Mouse (Mus musculus) myocyte (in vitro differentiated cells): ENCODE data around the gene Nfia. TPM values are rescaled to one million over a fixed set of nuclear protein-coding genes. Genes with fewer than 3 reads are reported as not detected.

Experiments
- H3K27me3 ChIP-seq: one replicate; pipeline ENCODE4 v1.6.1; 2011; ENCODE audit not compliant: control insufficient read depth, insufficient read depth, insufficient read length
- H3K36me3 ChIP-seq: one replicate; pipeline ENCODE4 v1.6.1; 2011; ENCODE audit not compliant: control insufficient read depth, insufficient read depth
- H3K4me2 ChIP-seq: one replicate; pipeline ENCODE4 v1.6.1; 2011; ENCODE audit warnings: low read depth, control low read depth
- H3K4me3 ChIP-seq: one replicate; pipeline ENCODE4 v1.5.1; 2011; ENCODE audit warnings: mild to moderate bottlenecking, control low read depth, moderate library complexity
- H3K79me2 ChIP-seq: one replicate; pipeline ENCODE4 v1.6.1; 2011; ENCODE audit not compliant: control insufficient read depth, insufficient read depth
- H3ac ChIP-seq: one replicate; pipeline ENCODE4 v1.6.1; 2011; ENCODE audit not compliant: control insufficient read depth, insufficient read length
- CEBPB ChIP-seq: IDR thresholded peaks from 2 replicates; pipeline ENCODE4 v1.6.1; 2011; ENCODE audit warnings: mild to moderate bottlenecking, moderate library complexity; ENCODE audit not compliant: poor library complexity, insufficient read depth, severe bottlenecking
- E2F4 ChIP-seq: IDR thresholded peaks from one replicate; pipeline ENCODE4 v1.6.1; 2011; ENCODE audit warnings: mild to moderate bottlenecking, control low read depth, moderate library complexity; ENCODE audit not compliant: insufficient read depth
- MAX ChIP-seq: IDR thresholded peaks from one replicate; pipeline ENCODE4 v1.6.1; 2011; ENCODE audit warnings: low read depth, mild to moderate bottlenecking, control low read depth
- MYOD1 ChIP-seq, 3 experiments: IDR thresholded peaks; one replicate each; pipeline ENCODE4 v1.6.1; 2011; ENCODE audit warnings: control low read depth in 2 of 3, low read depth in 2 of 3, mild to moderate bottlenecking in 2 of 3, moderate library complexity in 1 of 3; ENCODE audit not compliant: insufficient read length in 2 of 3, control insufficient read depth in 1 of 3
- MYOG ChIP-seq, 3 experiments: IDR thresholded peaks; one replicate each; pipeline ENCODE4 v1.6.1; 2011; ENCODE audit warnings: control low read depth in 2 of 3, low read depth in 2 of 3, mild to moderate bottlenecking in 2 of 3; ENCODE audit not compliant: insufficient read length in 2 of 3, control insufficient read depth in 1 of 3, insufficient read depth in 1 of 3
- POLR2A ChIP-seq: IDR thresholded peaks from one replicate; pipeline ENCODE4 v1.6.1; 2011; ENCODE audit warnings: low read depth, mild to moderate bottlenecking, control low read depth, moderate library complexity; ENCODE audit not compliant: insufficient read length
- POLR2AphosphoS2 ChIP-seq: IDR thresholded peaks from one replicate; pipeline ENCODE4 v1.6.1; 2011; ENCODE audit warnings: low read depth, control low read depth; ENCODE audit not compliant: insufficient read length
- REST ChIP-seq: IDR thresholded peaks from one replicate; pipeline ENCODE4 v1.6.1; 2011; ENCODE audit warnings: mild to moderate bottlenecking, control low read depth, moderate library complexity; ENCODE audit not compliant: insufficient read depth, insufficient read length
- SRF ChIP-seq: IDR thresholded peaks from one replicate; pipeline ENCODE4 v1.6.1; 2011; ENCODE audit warnings: low read depth; ENCODE audit not compliant: control insufficient read depth, insufficient read length
- TCF12 ChIP-seq: IDR thresholded peaks from one replicate; pipeline ENCODE4 v1.6.1; 2011; ENCODE audit warnings: mild to moderate bottlenecking, control low read depth; ENCODE audit not compliant: poor library complexity, insufficient read depth, severe bottlenecking
- TCF3 ChIP-seq: IDR thresholded peaks from one replicate; pipeline ENCODE4 v1.6.1; 2011; ENCODE audit warnings: low read depth, control low read depth; ENCODE audit not compliant: insufficient read length
- USF1 ChIP-seq: IDR thresholded peaks from one replicate; pipeline ENCODE4 v1.6.1; 2011; ENCODE audit warnings: low read depth, mild to moderate bottlenecking, control low read depth, moderate library complexity
- polyA plus RNA-seq: library from polyadenylated mRNA; unstranded; fragments of >200 nt; fragmentation: generic; extraction: Trizol; gene quantifications from one replicate; pipeline ENCODE4 v1.2.1, GENCODE M21; 2012; ENCODE audit warnings: missing spikeins

Nfia gene
- polyA plus RNA-seq, 1 experiment, result 0.25 TPM

DNA sequence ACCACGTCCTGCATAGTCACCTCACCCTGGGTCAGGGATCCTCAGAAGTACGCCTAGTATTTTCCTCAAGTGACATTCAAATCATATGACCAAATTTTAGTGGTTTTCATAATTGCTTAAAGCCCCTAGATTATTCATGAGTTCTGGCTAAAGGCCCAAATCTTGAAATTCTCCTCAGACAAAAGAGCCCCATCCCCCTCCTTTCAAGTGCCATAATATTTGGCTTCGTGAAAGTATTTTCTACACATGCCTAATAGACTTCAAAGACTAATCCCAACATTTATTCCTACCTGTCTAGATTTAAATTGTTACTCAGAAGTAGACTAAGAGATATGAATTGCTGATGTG, 154.7 kb downstream of the Nfia start:
- H3K4me2 ChIP-seq, result no peak overlapping the region
- no peaks in the 10 kb centered on the region for H3K36me3 ChIP-seq
- no peak overlapping the region for H3ac ChIP-seq
- no peaks in the 10 kb centered on the region for H3K27me3 ChIP-seq
- no peak overlapping the region for H3K4me3 ChIP-seq
- no peak for TF ChIP-seq REST
- no peak for TF ChIP-seq E2F4
- TF ChIP-seq TCF12, result no peak
- no peak for TF ChIP-seq MYOG (IDR thresholded peaks at IDR 0.05; ENCODE audit: control insufficient read depth in 1 of 3, insufficient read depth in 1 of 3, insufficient read length in 2 of 3, low read depth in 2 of 3)
- no peak for TF ChIP-seq MYOD1 (IDR thresholded peaks at IDR 0.05; ENCODE audit: control insufficient read depth in 1 of 3, insufficient read length in 2 of 3, low read depth in 2 of 3)
- H3K79me2 ChIP-seq, result no peaks in the 10 kb centered on the region

DNA sequence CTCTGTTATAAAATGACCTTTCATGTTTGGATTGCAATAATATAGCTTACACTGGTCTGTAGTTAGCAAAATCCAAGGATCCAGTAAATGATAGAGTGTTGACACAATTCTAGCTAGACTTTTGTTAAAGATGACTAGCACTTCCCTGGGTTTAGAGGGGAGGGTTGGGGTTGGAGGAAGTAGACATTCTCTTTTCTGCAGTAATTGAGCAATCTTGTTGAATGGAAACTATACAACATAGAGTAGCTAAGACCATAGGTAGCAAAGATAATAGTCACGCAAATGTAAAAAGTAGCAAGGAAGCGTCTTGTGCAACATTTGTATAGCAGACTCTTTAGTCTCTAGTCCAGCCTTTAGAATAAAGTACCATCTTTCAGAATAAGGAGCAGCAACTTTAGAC, 163.8 kb downstream of the Nfia start:
- no peaks in the 10 kb centered on the region for H3K36me3 ChIP-seq
- no peak overlapping the region for H3K4me2 ChIP-seq
- no peak overlapping the region for H3K4me3 ChIP-seq
- no peaks in the 10 kb centered on the region for H3K27me3 ChIP-seq
- no peak overlapping the region for H3ac ChIP-seq
- no peaks in the 10 kb centered on the region for H3K79me2 ChIP-seq
- TF ChIP-seq USF1 (no peak), E2F4 (no peak), POLR2AphosphoS2 (no peak), MYOG (IDR thresholded peaks at IDR 0.05; ENCODE audit: control insufficient read depth in 1 of 3, insufficient read depth in 1 of 3, insufficient read length in 2 of 3, low read depth in 2 of 3) (no peak)

DNA sequence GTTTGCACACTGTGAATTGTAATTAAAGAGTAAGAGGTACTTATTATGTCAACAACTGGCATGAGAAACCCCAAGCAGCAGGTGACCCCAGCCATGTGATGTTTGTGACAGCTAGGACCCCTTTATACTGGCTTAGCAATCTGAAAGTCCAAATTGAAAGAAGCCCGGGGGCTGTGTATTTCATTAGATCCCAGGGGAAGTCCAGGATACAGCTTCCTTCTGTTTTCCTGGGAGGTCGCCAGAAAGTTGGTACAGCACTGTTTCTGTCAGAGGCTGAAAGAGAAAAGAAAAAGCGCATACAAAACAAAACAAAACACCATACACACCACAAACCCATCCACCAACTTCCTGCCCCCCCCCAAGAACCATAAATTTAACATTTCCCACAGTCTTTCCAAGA, 164.4 kb downstream of the Nfia start:
- Histone ChIP-seq H3K4me2 (no peak overlapping the region), H3ac (no peak overlapping the region), H3K79me2 (no peaks in the 10 kb centered on the region), H3K4me3 (no peak overlapping the region), H3K36me3 (no peaks in the 10 kb centered on the region), H3K27me3 (no peaks in the 10 kb centered on the region)
- TF ChIP-seq MYOD1 (IDR thresholded peaks at IDR 0.05; ENCODE audit: control insufficient read depth in 1 of 3, insufficient read length in 2 of 3, low read depth in 2 of 3) (no peak), USF1 (no peak), POLR2A (no peak)

DNA sequence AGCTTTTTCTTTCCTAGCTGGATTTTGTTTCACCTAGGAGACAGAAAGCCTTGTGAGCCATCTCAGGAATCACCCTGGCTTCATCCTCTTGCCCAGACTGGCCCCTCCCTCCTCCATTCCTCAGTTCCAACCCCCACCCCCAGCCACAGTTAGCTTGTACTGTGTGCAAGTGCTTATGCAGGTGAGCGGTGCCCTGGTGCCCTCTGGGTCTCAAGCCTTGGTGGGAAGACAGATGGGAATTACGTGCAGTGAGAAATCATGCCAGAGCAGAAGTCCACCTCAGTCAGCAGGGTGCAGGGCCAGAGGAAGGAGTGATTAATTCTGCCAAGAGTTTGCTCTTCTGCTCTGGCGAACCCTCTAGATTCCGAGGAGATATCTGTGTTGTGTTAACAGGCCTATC, 167.0 kb downstream of the Nfia start:
- H3ac ChIP-seq, result no peak overlapping the region
- H3K79me2 ChIP-seq, result no peaks in the 10 kb centered on the region
- H3K27me3 ChIP-seq, result no peaks in the 10 kb centered on the region
- H3K4me3 ChIP-seq, result no peak overlapping the region
- no peaks in the 10 kb centered on the region for H3K36me3 ChIP-seq
- no peak overlapping the region for H3K4me2 ChIP-seq
- no peak for TF ChIP-seq MYOG (IDR thresholded peaks at IDR 0.05; ENCODE audit: control insufficient read depth in 1 of 3, insufficient read depth in 1 of 3, insufficient read length in 2 of 3, low read depth in 2 of 3)
- no peak for TF ChIP-seq TCF3
- TF ChIP-seq MYOD1 (IDR thresholded peaks at IDR 0.05; ENCODE audit: control insufficient read depth in 1 of 3, insufficient read length in 2 of 3, low read depth in 2 of 3), result no peak
- no peak for TF ChIP-seq TCF12
- TF ChIP-seq MAX, result no peak
- TF ChIP-seq POLR2A, result no peak
- TF ChIP-seq REST, result no peak
- TF ChIP-seq USF1, result no peak
- TF ChIP-seq CEBPB, result no peak
- TF ChIP-seq SRF, result no peak
- TF ChIP-seq E2F4, result no peak
- no peak for TF ChIP-seq POLR2AphosphoS2

DNA sequence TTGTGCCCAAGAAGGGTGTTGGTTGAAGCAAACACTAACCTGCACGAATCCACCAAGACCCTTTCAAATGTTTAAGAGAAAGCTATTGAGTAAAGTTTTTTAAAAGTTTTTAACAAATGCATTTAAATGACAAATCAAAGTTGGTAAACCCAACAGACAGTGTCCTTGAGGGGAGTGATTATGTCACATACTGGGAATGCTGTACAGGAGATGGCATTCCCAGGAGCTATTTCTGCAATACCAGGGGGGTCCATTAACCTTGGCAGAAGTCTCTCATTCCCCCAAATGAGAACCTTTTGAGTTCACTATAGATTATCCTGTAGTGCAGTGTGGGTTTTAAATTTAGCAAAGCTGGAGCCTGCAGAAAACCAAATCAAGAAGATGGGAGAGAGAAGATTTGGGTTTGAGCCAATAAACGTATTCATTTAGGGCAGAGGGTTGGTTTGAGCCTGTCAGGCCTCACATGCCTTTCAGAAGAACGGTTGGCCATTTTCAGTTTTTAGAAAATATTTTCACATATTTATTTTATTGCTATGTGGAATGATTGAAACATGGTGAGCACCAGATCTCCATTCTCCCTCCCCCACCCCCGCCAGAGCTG, 167.5 kb downstream of the Nfia start:
- no peak overlapping the region for H3ac ChIP-seq
- H3K4me3 ChIP-seq, result no peak overlapping the region
- H3K79me2 ChIP-seq, result no peaks in the 10 kb centered on the region
- no peak overlapping the region for H3K4me2 ChIP-seq
- H3K27me3 ChIP-seq, result no peaks in the 10 kb centered on the region
- no peak for TF ChIP-seq TCF3
- H3K36me3 ChIP-seq, result no peaks in the 10 kb centered on the region

DNA sequence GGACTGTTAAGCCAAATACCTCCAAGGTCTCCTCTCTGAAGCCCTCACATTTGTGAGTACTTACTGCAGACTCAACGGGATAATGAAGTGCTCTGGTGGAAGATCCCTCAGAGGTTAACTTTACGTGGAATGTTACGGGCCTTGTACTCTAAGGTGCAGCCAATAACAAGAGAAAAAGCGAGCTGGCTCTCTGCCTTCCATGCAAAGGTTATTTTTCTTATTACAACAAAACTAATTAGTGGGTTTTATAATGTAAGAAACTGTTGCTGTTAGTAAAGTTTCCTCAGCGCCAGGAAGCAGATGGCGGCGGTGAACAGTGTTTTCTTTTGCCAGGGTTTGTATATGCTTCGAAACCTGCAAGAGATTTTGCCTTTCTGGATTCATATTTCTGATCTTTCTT, 169.1 kb downstream of the Nfia start:
- Histone ChIP-seq H3K36me3 (no peaks in the 10 kb centered on the region), H3ac (no peak overlapping the region), H3K4me2 (no peak overlapping the region), H3K79me2 (no peaks in the 10 kb centered on the region), H3K27me3 (no peaks in the 10 kb centered on the region), H3K4me3 (no peak overlapping the region)
- TF ChIP-seq TCF3 (no peak), E2F4 (no peak), MYOG (IDR thresholded peaks at IDR 0.05; ENCODE audit: control insufficient read depth in 1 of 3, insufficient read depth in 1 of 3, insufficient read length in 2 of 3, low read depth in 2 of 3) (no peak), MAX (no peak), REST (no peak), SRF (no peak), POLR2AphosphoS2 (no peak), MYOD1 (IDR thresholded peaks at IDR 0.05; ENCODE audit: control insufficient read depth in 1 of 3, insufficient read length in 2 of 3, low read depth in 2 of 3) (no peak), CEBPB (no peak), USF1 (no peak), POLR2A (no peak), TCF12 (no peak)
